Mouse (Mus musculus) left cerebral cortex, adult 8-10 months (tissue): ENCODE data around the gene Hoxa6. TPM values are rescaled to one million over a fixed set of nuclear protein-coding genes. Genes with fewer than 3 reads are reported as not detected.

ENCODE experiments used
- DNase-seq, 2 experiments: peaks; one replicate each; pipeline ENCODE4 v3.0.0; 2022; ENCODE audit warnings: low spot score in 2 of 2
- total RNA-seq, 4 experiments: library from RNA; stranded (reverse); gene quantifications; 2 replicates each; pipeline ENCODE4 v1.2.4; 2022

Gene Hoxa6
- total RNA-seq, 4 experiments from 2014 or later = not detected

GRCm38 (mm10) chr6:52216691-52217458, 8.4 kb upstream of the Hoxa6 start:
- no peak for DNase-seq

- DNase-seq = no peak
Measured at GRCm38 (mm10) chr6:52215771-52216535, 7.4 kb upstream of the Hoxa6 start.

DNA sequence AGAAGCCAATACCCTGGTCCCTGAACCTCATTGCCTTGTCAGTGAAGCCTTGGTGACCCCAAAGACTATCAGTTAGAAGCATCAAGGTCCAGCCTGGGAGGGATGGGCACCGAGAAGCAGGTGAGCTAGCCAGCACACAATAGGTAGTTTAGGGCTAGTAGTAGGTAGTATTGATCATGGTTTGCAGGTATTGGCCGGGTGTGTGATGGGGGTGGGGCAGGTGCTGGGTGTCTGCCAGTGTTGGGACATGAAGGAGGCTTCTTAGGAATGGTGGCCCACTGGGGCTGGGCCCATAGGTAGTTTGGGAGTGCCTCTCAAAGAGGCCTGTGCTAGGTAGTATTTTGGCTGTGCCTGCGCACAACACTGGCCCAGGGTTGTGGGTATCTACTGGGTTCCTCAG, 6.5 kb upstream of the Hoxa6 start:
- DNase-seq = no peak

DNA sequence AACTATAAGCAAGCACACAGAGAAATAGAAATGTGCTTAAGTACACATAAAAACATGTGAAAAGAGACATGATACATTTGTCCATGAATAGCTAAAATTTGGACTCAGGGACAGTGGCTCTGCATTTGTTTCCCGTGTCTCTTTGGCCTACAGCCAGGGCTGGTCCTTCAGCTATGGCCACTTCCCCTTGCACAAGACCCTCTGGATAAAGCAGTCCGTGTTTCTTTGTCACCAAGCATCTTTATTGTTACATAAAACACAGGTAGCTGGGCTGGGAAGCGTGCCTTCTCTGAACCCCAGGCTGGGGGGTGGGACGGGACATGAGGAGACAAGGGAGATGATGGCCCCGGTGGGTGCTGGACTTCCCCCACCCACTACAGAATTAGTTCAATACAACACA, 5.7 kb upstream of the Hoxa6 start:
- no peak for DNase-seq

DNA sequence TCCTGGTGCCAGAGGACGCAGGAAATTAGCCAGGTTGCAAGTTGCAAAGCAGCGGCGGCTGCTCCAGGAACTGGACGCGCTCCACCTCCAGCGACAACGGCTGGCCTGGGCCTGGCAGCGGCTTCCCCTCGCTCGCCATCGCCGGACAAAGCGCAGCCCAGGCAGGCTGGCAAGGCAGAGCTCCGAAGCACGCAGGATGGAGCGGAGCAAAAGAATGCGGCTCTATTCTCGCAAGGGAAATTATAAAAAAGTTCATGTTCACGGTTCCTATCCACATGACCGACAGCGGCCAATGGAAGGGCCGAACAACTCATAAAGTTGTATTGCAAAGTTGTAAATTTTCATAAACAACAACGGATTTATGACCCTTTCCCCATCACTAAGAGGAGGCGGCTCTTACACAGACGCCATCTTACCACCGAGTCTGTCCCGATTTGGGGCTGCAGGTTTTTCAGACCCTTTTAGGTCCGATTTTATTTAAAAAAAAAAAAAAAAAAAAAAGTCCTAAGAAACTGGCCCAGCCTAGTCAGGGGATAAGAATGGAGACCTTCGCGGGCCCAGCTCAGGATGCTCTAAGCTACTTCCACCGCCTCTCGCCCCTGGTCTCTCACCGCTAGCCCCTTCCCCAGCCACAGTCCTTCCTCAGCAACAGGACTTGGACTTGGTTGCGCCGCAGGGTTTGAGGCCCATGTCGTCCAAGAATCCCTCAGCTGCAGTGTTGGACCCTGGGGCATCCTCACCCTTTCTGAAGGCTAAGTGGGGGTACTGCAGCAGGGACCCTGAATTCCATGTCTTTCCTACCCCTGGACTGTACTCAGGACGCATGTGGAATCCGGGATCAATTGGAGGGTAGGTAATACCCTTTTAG, 4.8 kb upstream of the Hoxa6 start, which contains the start of the genes Hoxa3 and Gm28308:
Gene Hoxa3 (minus strand): TSS at position 218 of the 868 bp plus-strand sequence.
Gene Gm28308 (minus strand): TSS at position 221 of the 868 bp plus-strand sequence.
- DNase-seq = no peak

GRCm38 (mm10) chr6:52212556-52213118, 4.1 kb upstream of the Hoxa6 start:
- DNase-seq = no peak

GRCm38 (mm10) chr6:52211961-52212360, 3.4 kb upstream of the Hoxa6 start:
- DNase-seq = no peak

- DNase-seq = no peak
Measured at GRCm38 (mm10) chr6:52211170-52211935, 2.8 kb upstream of the Hoxa6 start.

GRCm38 (mm10) chr6:52209685-52210046, 1.1 kb upstream of the Hoxa6 start:
- DNase-seq = no peak

DNA sequence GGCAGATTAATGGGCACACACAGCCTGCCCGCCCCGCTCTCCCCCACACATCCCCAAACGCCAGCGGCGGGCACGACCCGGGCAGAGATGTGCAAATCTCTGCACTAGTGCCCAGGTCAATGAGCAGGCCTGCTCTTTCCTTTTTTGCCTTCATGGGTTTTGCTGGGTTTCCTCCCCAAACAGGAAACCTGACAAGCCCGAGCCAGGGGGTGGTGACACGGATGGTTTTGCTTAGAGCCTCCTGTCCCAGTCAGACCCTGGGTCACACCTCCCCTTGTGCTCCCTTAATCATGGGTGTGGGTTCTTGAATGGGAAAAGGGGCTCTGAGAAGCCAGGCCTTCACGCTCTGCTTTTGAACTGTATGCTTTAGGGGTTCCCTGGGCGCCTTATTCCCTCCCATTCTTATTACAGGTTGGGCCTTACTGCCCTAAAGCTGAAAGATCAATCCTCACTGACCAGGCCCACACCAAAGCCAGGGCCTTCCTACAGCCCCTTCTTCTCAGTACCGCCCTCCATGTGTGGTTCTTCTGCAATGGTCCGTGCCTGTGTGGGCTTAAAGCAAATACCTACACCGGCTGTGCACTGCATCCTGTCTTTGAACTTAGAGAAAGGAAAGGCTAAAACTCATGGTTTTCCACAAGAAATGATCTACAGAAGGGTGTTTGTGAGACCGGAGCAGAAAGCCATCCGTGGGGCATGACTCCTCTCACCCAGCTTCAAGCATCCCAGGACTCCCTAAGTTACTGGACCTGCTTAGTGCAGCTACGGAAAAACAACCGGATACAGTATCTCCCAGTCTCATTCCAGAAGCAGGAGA, 554 bp upstream of the Hoxa6 start:
- no peak for DNase-seq

GRCm38 (mm10) chr6:52207684-52207976, 892 bp downstream of the Hoxa6 start:
- no peak for DNase-seq

DNA sequence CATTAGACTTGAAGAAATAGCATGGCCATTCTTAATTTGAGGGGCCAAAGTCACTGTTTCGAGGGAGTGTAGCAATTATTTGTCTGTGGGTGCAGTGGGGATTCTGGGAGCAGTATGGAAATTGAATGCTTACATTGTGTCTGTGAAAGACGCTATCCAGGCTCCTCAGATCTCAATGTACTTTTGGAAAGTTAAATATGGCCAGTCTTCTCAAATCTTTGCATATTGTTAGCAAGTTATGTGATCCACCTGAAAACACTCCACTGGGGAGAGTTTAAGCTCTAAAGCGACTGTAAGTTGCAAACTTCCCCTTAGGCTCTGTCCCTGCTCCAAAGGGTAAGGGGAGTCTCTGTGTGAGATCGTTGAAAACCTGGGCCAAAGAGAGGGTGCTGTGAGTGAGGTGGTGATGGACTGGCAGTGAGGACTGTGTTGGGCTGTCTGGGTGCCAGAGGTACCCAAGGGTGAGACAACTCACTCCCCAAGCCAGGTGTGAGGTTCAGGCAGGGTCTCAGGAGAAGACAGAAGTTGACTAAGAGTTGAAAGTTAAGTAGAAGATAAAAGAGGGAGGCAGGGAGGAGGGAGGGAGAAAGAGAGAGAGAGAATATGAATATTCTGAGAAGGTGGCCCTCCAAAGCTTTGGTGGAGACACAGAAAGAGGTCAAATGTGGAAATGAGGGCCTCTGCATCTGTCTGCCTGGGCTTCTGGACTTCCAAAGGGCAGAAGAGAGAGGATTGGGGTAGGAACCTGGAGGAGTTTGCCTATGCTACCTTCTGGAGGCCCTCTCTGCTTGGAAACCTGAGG, 1.4 kb downstream of the Hoxa6 start:
- no peak for DNase-seq

DNA sequence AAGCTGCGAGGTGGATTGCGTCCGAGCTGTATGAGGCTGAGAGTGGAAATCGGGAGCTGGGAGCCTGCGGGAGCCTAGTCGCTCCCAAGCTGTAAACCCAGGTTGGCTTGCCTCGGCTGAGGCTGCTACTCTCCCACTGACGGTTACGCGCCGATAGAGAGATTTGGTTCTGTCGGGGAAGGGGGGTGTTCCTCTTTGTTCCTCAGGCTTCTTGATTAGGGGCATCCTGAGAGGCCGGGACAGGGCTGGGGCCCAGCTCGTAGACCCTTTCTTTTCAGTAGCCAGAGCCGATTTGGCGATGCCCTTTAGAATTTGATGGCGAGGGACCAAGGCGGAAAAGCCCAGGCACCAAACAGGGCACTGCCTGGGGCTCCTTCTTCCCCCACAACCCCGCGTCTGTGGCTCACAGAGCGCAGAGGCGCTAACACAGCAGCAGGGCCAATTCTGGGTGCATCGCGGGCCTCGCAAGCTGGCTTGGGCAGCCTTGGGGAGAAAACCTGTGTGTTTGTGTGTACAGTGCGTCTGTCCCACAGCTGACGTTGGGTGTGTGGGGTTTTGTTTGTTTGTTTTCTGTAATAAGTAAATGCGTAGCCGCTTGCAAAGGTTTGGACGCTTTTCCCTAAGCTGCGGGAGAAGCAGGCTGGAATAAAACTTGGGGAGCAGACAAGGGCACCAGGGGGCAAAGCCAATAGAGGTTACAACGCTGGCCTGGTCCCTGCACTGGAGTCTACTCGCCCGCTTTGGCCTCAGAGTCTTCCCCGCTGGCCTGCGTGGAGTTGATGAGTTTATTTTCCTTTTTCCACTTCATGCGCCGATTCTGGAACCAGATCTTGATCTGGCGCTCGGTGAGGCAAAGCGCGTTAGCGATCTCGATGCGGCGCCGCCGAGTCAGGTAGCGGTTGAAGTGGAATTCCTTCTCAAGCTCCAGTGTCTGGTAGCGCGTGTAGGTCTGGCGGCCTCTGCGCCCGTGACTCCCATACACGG, 2.6 kb downstream of the Hoxa6 start:
- no peak for DNase-seq

- DNase-seq = no peak
Measured at GRCm38 (mm10) chr6:52205221-52205620, 3.3 kb downstream of the Hoxa6 start.

DNA sequence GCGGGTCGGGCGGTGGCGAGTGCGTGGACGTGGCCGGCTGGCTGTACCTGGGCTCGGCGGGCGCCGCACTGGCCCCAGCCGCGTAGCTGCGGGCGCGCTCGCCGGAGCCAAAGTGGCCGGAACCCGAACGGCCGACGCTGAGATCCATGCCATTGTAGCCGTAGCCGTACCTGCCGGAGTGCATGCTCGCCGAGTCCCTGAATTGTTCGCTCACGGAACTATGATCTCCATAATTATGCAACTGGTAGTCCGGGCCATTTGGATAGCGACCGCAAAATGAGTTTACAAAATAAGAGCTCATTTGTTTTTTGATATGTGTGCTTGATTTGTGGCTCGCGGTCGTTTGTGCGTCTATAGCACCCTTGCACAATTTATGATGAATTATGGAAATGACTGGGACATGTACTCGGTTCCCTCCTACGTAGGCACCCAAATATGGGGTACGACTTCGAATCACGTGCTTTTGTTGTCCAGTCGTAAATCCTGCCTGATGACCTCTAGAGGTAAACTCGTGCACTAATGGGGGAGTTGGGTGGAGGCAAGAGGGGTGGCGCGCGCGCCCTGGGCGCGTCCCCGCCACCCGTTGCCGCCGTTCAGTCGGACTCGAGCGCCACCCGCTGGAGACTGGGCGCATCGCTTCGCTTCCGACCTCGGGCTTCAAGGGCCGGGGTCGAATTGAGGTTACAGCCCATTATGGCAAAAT, 4.3 kb downstream of the Hoxa6 start, which contains the start of gene Hoxa5:
Gene Hoxa5 (minus strand): TSS at position 538 of the 703 bp plus-strand sequence.
- no peak for DNase-seq

DNA sequence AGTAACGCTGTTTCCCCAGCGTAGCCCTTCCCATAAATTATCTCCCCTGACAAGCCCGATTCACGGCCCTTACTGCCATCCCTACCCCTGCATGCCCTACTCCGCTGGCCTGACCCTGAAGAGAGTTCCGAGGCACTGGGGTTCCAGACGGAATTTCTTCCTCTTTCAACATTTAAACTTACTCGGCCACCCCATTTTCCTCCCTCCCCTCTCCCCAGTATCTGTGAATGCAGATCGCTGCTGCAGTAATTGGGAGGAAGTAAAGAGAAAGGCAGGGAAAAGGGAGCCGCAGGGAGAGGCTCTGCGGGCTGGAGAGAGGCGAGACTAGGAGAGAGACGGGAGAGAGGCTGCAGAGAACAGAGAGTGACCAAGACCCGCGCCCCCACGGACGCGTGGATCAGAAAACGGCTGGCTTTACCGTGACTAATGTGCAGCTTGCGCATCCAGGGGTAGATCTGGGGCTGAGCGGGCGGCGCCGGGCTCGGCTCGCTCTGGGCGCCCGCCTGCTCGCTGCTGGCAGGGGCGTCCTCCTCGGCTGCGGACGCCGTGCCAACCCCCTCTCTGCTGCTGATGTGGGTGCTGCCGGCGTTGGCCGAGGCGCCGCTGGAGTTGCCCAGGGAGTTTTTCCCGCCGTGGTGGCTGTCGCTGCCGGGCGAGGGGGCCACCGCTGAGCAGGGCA, 5.0 kb downstream of the Hoxa6 start:
- DNase-seq = no peak

- DNase-seq = no peak
Measured at GRCm38 (mm10) chr6:52203121-52203370, 5.5 kb downstream of the Hoxa6 start.
